Mouse (Mus musculus) small intestine, adult 2 months (tissue): ENCODE measurements around the gene Tnfrsf9.

ENCODE experiments used
- CTCF ChIP-seq: fragments of 200-500 bp; IDR thresholded peaks from 2 replicates; pipeline ENCODE4 v1.5.1; 2012; ENCODE audit warnings: low read depth, mild to moderate bottlenecking, control low read depth, inconsistent platforms, low read length, moderate library complexity, mixed read lengths; ENCODE audit not compliant: insufficient replicate concordance, insufficient read length; ENCODE audit errors: extremely low read depth
- POLR2A ChIP-seq: fragments of 200-500 bp; IDR thresholded peaks from 2 replicates; pipeline ENCODE4 v1.6.1; 2012; ENCODE audit warnings: low read depth, mild to moderate bottlenecking, control low read depth, inconsistent platforms, low read length, moderate library complexity

DNA sequence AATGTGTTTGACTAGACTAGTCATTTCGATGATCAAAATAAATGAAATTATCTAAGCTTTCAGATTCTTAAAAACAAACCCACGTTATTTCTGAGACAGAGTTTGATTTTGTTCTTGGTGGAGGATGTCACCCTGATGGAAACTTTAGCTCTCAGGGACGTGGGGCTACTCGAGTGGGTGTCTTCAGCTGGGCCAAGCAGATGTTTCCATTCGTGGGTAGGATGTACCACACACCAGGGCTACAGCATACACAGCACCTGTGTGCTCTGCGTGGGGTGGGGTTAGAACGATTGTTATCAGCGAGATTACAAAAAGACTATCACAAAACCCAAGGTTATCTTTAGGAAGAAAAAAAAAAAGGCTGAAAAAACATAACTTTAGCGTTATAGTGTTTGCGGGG is 36.6 kb downstream of the Tnfrsf9 start:
- TF ChIP-seq POLR2A, result no peak
- no peak for TF ChIP-seq CTCF
